Mouse (Mus musculus) C2C12 (cell line): ENCODE measurements at regions not wholly inside any gene's neighbourhood (a gene's known extent, or its start where the extent isn't known, plus 50 kb on each side); places are given as distances from the start of the nearest gene placed in this dataset.

ENCODE experiments used
- H3K27me3 ChIP-seq: one replicate; pipeline ENCODE4 v1.6.1; 2011; ENCODE audit not compliant: control insufficient read depth, insufficient read depth, insufficient read length
- H3K36me3 ChIP-seq: one replicate; pipeline ENCODE4 v1.6.1; 2011; ENCODE audit not compliant: control insufficient read depth, insufficient read depth
- H3K4me3 ChIP-seq: one replicate; pipeline ENCODE4 v1.5.1; 2011; ENCODE audit warnings: mild to moderate bottlenecking, control low read depth; ENCODE audit not compliant: poor library complexity, insufficient read depth, severe bottlenecking
- H3K79me2 ChIP-seq: one replicate; pipeline ENCODE4 v1.6.1; 2011; ENCODE audit not compliant: control insufficient read depth, insufficient read depth
- H3K79me3 ChIP-seq: one replicate; pipeline ENCODE4 v1.6.1; 2011; ENCODE audit warnings: low read depth, control low read depth
- H3ac ChIP-seq: one replicate; pipeline ENCODE3; 2011; ENCODE audit warnings: low read depth; ENCODE audit not compliant: control insufficient read depth, insufficient read length
- CEBPB ChIP-seq: IDR thresholded peaks from one replicate; pipeline ENCODE4 v1.6.1; 2011; ENCODE audit warnings: low read depth, mild to moderate bottlenecking, control low read depth, moderate library complexity
- CTCF ChIP-seq: IDR thresholded peaks from one replicate; pipeline ENCODE4 v1.5.1; 2011; ENCODE audit not compliant: control insufficient read depth, insufficient read depth, insufficient read length
- FOSL1 ChIP-seq: IDR thresholded peaks from one replicate; pipeline ENCODE4 v1.8.0; 2011; ENCODE audit warnings: mild to moderate bottlenecking, low read length; ENCODE audit not compliant: poor library complexity, insufficient read depth, severe bottlenecking
- MAX ChIP-seq: IDR thresholded peaks from one replicate; pipeline ENCODE4 v1.6.1; 2011; ENCODE audit warnings: mild to moderate bottlenecking, control low read depth
- MYOD1 ChIP-seq: IDR thresholded peaks from one replicate; pipeline ENCODE4 v1.6.1; 2011; ENCODE audit warnings: low read depth; ENCODE audit not compliant: control insufficient read depth, insufficient read length
- MYOG ChIP-seq: IDR thresholded peaks from one replicate; pipeline ENCODE4 v1.6.1; 2011; ENCODE audit not compliant: control insufficient read depth, insufficient read length; ENCODE audit errors: extremely low read depth
- USF1 ChIP-seq: IDR thresholded peaks from one replicate; pipeline ENCODE4 v1.6.1; 2011; ENCODE audit warnings: low read depth, mild to moderate bottlenecking, control low read depth, moderate library complexity

GRCm38 (mm10) chr5:47436455-47436854, 546.5 kb upstream of the Slit2 start:
- Histone ChIP-seq H3K79me3 (no peaks in the 10 kb centered on the region), H3K79me2 (no peaks in the 10 kb centered on the region), H3K4me3 (no peak overlapping the region), H3K27me3 (no peaks in the 10 kb centered on the region), H3K36me3 (no peaks in the 10 kb centered on the region), H3ac (no peak overlapping the region)
- no peak for TF ChIP-seq MYOD1
- no peak for TF ChIP-seq CTCF
- no peak for TF ChIP-seq MYOG
- TF ChIP-seq CEBPB, result no peak
- TF ChIP-seq FOSL1, result no peak
- no peak for TF ChIP-seq USF1
- no peak for TF ChIP-seq MAX

GRCm38 (mm10) chr5:47446305-47447028, 536.5 kb upstream of the Slit2 start:
- Histone ChIP-seq H3K4me3 (no peak overlapping the region), H3K27me3 (no peaks in the 10 kb centered on the region)
- TF ChIP-seq CTCF (no peak), FOSL1 (no peak), MYOD1 (no peak), MAX (no peak), MYOG (no peak), USF1 (no peak), CEBPB (no peak)

GRCm38 (mm10) chr5:47464848-47465247, 518.1 kb upstream of the Slit2 start:
- no peaks in the 10 kb centered on the region for H3K79me3 ChIP-seq
- no peak for TF ChIP-seq CTCF
- no peak for TF ChIP-seq MYOD1
- no peak for TF ChIP-seq MYOG
- no peak for TF ChIP-seq MAX
- TF ChIP-seq CEBPB, result no peak
- no peak for TF ChIP-seq USF1
- no peak for TF ChIP-seq FOSL1
- H3K36me3 ChIP-seq, result no peaks in the 10 kb centered on the region
- no peak overlapping the region for H3ac ChIP-seq
- no peaks in the 10 kb centered on the region for H3K79me2 ChIP-seq
- H3K27me3 ChIP-seq, result no peaks in the 10 kb centered on the region
- H3K4me3 ChIP-seq, result no peak overlapping the region

More at GRCm38 (mm10) chr5:47446305-47447028, 536.5 kb upstream of the Slit2 start:
- no peak overlapping the region for H3ac ChIP-seq
- H3K79me3 ChIP-seq, result no peaks in the 10 kb centered on the region
- H3K79me2 ChIP-seq, result no peaks in the 10 kb centered on the region
- no peaks in the 10 kb centered on the region for H3K36me3 ChIP-seq

- Histone ChIP-seq H3K79me2 (no peaks in the 10 kb centered on the region), H3K27me3 (no peaks in the 10 kb centered on the region), H3K36me3 (no peaks in the 10 kb centered on the region), H3K4me3 (no peak overlapping the region), H3K79me3 (no peaks in the 10 kb centered on the region), H3ac (no peak overlapping the region)
- no peak for TF ChIP-seq MYOG
- TF ChIP-seq USF1, result no peak
- peak; percentile 96 for TF ChIP-seq CEBPB
- no peak for TF ChIP-seq MYOD1
These were observed 513.5 kb upstream of the Slit2 start for GRCm38 (mm10) chr5:47469394-47469793.

- TF ChIP-seq MYOD1, result no peak
- peak; percentile 1 for TF ChIP-seq CEBPB
- no peaks in the 10 kb centered on the region for H3K36me3 ChIP-seq
- H3K4me3 ChIP-seq, result no peak overlapping the region
These were observed 510.7 kb upstream of the Slit2 start for GRCm38 (mm10) chr5:47472027-47472825.

GRCm38 (mm10) chr5:47479908-47480307, 503.0 kb upstream of the Slit2 start:
- no peak for TF ChIP-seq MYOD1
- TF ChIP-seq FOSL1, result no peak
- TF ChIP-seq USF1, result no peak
- TF ChIP-seq MYOG, result no peak
- TF ChIP-seq MAX, result no peak
- no peak for TF ChIP-seq CTCF
- TF ChIP-seq CEBPB, result no peak
- H3K79me2 ChIP-seq, result no peaks in the 10 kb centered on the region
- no peak overlapping the region for H3K4me3 ChIP-seq
- H3K27me3 ChIP-seq, result no peaks in the 10 kb centered on the region
- no peaks in the 10 kb centered on the region for H3K36me3 ChIP-seq
- H3K79me3 ChIP-seq, result no peaks in the 10 kb centered on the region
- H3ac ChIP-seq, result no peak overlapping the region

More at GRCm38 (mm10) chr5:47472027-47472825, 510.7 kb upstream of the Slit2 start:
- Histone ChIP-seq H3K79me3 (no peaks in the 10 kb centered on the region), H3K27me3 (no peaks in the 10 kb centered on the region), H3K79me2 (no peaks in the 10 kb centered on the region), H3ac (no peak overlapping the region)
